Mouse (Mus musculus) forebrain, embryonic 16.5 days (tissue): ENCODE results near the gene Acadvl. TPM values are rescaled to one million over a fixed set of nuclear protein-coding genes. Genes with fewer than 3 reads are reported as not detected.
A peak's percentile ranks its signal among the peaks of the same experiment; 100 is the strongest.

Experiments
- ATAC-seq: fragments of 200-750 bp; cut with Nextera tagmentation; 2 replicates; pipeline ENCODE4 v1.8.0; 2017; ENCODE audit warnings: mild to moderate bottlenecking, moderate library complexity
- H3K27ac ChIP-seq: fragments of 300-500 bp; sonication (generic); 2 replicates; pipeline ENCODE4 v1.5.1; 2014; ENCODE audit warnings: low read length, control low read depth
- H3K27me3 ChIP-seq: fragments of 300-500 bp; sonication (generic); replicated peaks from 2 replicates; pipeline ENCODE4 v1.6.1; 2014; ENCODE audit warnings: low read length; ENCODE audit not compliant: control insufficient read depth, insufficient read depth
- H3K36me3 ChIP-seq: fragments of 300-500 bp; sonication (generic); 2 replicates; pipeline ENCODE4 v1.6.1; 2014; ENCODE audit not compliant: control insufficient read depth, insufficient read depth
- H3K4me1 ChIP-seq: fragments of 300-500 bp; sonication (generic); replicated peaks from 2 replicates; pipeline ENCODE4 v1.6.1; 2014; ENCODE audit warnings: low read length; ENCODE audit not compliant: control insufficient read depth, insufficient read depth
- H3K4me2 ChIP-seq: fragments of 300-500 bp; sonication (generic); 2 replicates; pipeline ENCODE4 v1.6.1; 2014; ENCODE audit warnings: mild to moderate bottlenecking, low read length, control low read depth
- H3K4me3 ChIP-seq: fragments of 300-500 bp; sonication (generic); replicated peaks from 2 replicates; pipeline ENCODE4 v1.5.1; 2014; ENCODE audit warnings: mild to moderate bottlenecking, low read length, control low read depth
- H3K9ac ChIP-seq: fragments of 300-500 bp; sonication (generic); replicated peaks from 2 replicates; pipeline ENCODE4 v1.6.1; 2014; ENCODE audit warnings: low read depth, low read length, control low read depth
- H3K9me3 ChIP-seq: fragments of 300-500 bp; sonication (generic); 2 replicates; pipeline ENCODE4 v1.6.1; 2016; ENCODE audit warnings: low read length; ENCODE audit not compliant: control insufficient read depth
- WGBS: fragments of 180-500 bp; shearing (Covaris S2); extraction: QIAGEN DNeasy Blood & Tissue Kit; methylation state at CpG from one replicate; pipeline ENCODE4 v1.1.7; 2014; 5-methylcytosine and 5-hydroxymethylcytosine counted together
- polyA plus RNA-seq: library from polyadenylated mRNA; unstranded; fragments of >200 nt; fragmentation: Nextera tagmentation; extraction: Ambion mirVana; gene quantifications from 2 replicates; pipeline ENCODE4 v1.2.1, GENCODE M21; 2015

Acadvl gene
- polyA plus RNA-seq, 1 experiment from 2014 or later, result 60.6 TPM

GRCm38 (mm10) chr11:70012931-70013330 lies 2.3 kb downstream of the Acadvl start:
- Histone ChIP-seq H3K4me3 (no peak overlapping the region), H3K9ac (no peak overlapping the region), H3K27ac (no peak overlapping the region), H3K4me2 (no peak overlapping the region), H3K27me3 (no peaks in the 10 kb centered on the region), H3K4me1 (peaks cover 21% of the 10 kb centered on the region), H3K36me3 (peaks cover 28% of the 10 kb centered on the region), H3K9me3 (no peaks in the 10 kb centered on the region)
- 76% methylated on average over 9 of the region's 9 CpGs for WGBS
- ATAC-seq, result no peak

- Histone ChIP-seq H3K9me3 (no peaks in the 10 kb centered on the region), H3K36me3 (peaks cover 47% of the 10 kb centered on the region), H3K27ac (no peak overlapping the region), H3K9ac (no peak overlapping the region), H3K4me2 (no peak overlapping the region), H3K4me3 (no peak overlapping the region), H3K4me1 (peaks cover 13% of the 10 kb centered on the region), H3K27me3 (no peaks in the 10 kb centered on the region)
- WGBS, result 86% methylated on average over 10 of the region's 10 CpGs
- ATAC-seq, result no peak
Observed at GRCm38 (mm10) chr11:70010961-70011360, 4.2 kb downstream of the Acadvl start.

- H3K4me1 ChIP-seq, result peaks cover 11% of the 10 kb centered on the region
- no peak for ATAC-seq
- peaks cover 50% of the 10 kb centered on the region for H3K36me3 ChIP-seq
- H3K4me3 ChIP-seq, result no peak overlapping the region
- no peaks in the 10 kb centered on the region for H3K9me3 ChIP-seq
- H3K27me3 ChIP-seq, result no peaks in the 10 kb centered on the region
- no peak overlapping the region for H3K4me2 ChIP-seq
- H3K27ac ChIP-seq, result no peak overlapping the region
- no peak overlapping the region for H3K9ac ChIP-seq
- 89% methylated on average over 12 of the region's 12 CpGs for WGBS
Observed at GRCm38 (mm10) chr11:70010548-70010947, 4.7 kb downstream of the Acadvl start.

GRCm38 (mm10) chr11:70010033-70010432 lies 5.2 kb downstream of the Acadvl start:
- no peaks in the 10 kb centered on the region for H3K9me3 ChIP-seq
- no peaks in the 10 kb centered on the region for H3K27me3 ChIP-seq
- no peak overlapping the region for H3K4me3 ChIP-seq
- H3K4me1 ChIP-seq, result peaks cover 9% of the 10 kb centered on the region
- no peak for ATAC-seq
- peaks cover 51% of the 10 kb centered on the region for H3K36me3 ChIP-seq
- no peak overlapping the region for H3K4me2 ChIP-seq
- H3K9ac ChIP-seq, result no peak overlapping the region
- 97% methylated on average over 6 of the region's 6 CpGs for WGBS
- H3K27ac ChIP-seq, result no peak overlapping the region

- no peak overlapping the region for H3K4me3 ChIP-seq
- ATAC-seq, result no peak
- no peak overlapping the region for H3K4me2 ChIP-seq
- H3K9ac ChIP-seq, result no peak overlapping the region
- no peak overlapping the region for H3K27ac ChIP-seq
- H3K4me1 ChIP-seq, result peaks cover 29% of the 10 kb centered on the region
- H3K27me3 ChIP-seq, result no peaks in the 10 kb centered on the region
- peaks cover 40% of the 10 kb centered on the region for H3K36me3 ChIP-seq
- WGBS, result 47% methylated on average over 5 of the region's 5 CpGs
- no peaks in the 10 kb centered on the region for H3K9me3 ChIP-seq
Observed at GRCm38 (mm10) chr11:70005521-70005920, 9.7 kb downstream of the Acadvl start.

- no peak for ATAC-seq
- Histone ChIP-seq H3K27me3 (no peaks in the 10 kb centered on the region), H3K36me3 (peaks cover 29% of the 10 kb centered on the region), H3K9me3 (no peaks in the 10 kb centered on the region), H3K4me2 (peak overlapping the region; percentile 95), H3K4me1 (peaks cover 39% of the 10 kb centered on the region), H3K9ac (no peak overlapping the region), H3K4me3 (no peak overlapping the region), H3K27ac (no peak overlapping the region)
- WGBS, result 89% methylated on average over 2 of the region's 2 CpGs
Observed at GRCm38 (mm10) chr11:70002471-70002870, 12.7 kb downstream of the Acadvl start.

GRCm38 (mm10) chr11:70001865-70002264 lies 13.3 kb downstream of the Acadvl start:
- Histone ChIP-seq H3K4me3 (peak overlapping the region; percentile 82), H3K4me1 (peaks cover 42% of the 10 kb centered on the region), H3K27ac (no peak overlapping the region), H3K9ac (no peak overlapping the region), H3K27me3 (no peaks in the 10 kb centered on the region), H3K9me3 (no peaks in the 10 kb centered on the region), H3K36me3 (peaks cover 24% of the 10 kb centered on the region), H3K4me2 (peak overlapping the region; percentile 95)
- ATAC-seq, result no peak

GRCm38 (mm10) chr11:70001159-70001558 lies 14.1 kb downstream of the Acadvl start:
- Histone ChIP-seq H3K27ac (peak overlapping the region; percentile 97), H3K4me3 (peak overlapping the region; percentile 82), H3K4me2 (peak overlapping the region; percentile 95), H3K9ac (peak overlapping the region; percentile 83), H3K27me3 (no peaks in the 10 kb centered on the region), H3K4me1 (peaks cover 42% of the 10 kb centered on the region), H3K36me3 (peaks cover 17% of the 10 kb centered on the region), H3K9me3 (no peaks in the 10 kb centered on the region)
- 8% methylated on average over 8 of the region's 8 CpGs for WGBS
- no peak for ATAC-seq

GRCm38 (mm10) chr11:70000396-70000898 lies 14.8 kb downstream of the Acadvl start, which contains the start of gene Dvl2:
Gene Dvl2 (plus strand): TSS chr11:70000595.
- H3K4me2 ChIP-seq, result peak within 1 kb of the TSS; percentile 95
- H3K27me3 ChIP-seq, result no peaks in the 10 kb centered on the region
- peaks cover 11% of the 10 kb centered on the region; the same call in 1 of the 2 replicates for H3K36me3 ChIP-seq
- peak within 1 kb of the TSS; percentile 97 for H3K27ac ChIP-seq
- H3K9ac ChIP-seq, result peak within 1 kb of the TSS; percentile 83
- H3K4me3 ChIP-seq, result peak within 1 kb of the TSS; percentile 82
- no peaks in the 10 kb centered on the region for H3K9me3 ChIP-seq
- peak; percentile 69 for ATAC-seq
- H3K4me1 ChIP-seq, result peaks cover 42% of the 10 kb centered on the region
- under 1% methylated on average over 48 of the region's 48 CpGs for WGBS

GRCm38 (mm10) chr11:69999666-70000065 lies 15.5 kb downstream of the Acadvl start:
- peaks cover 42% of the 10 kb centered on the region for H3K4me1 ChIP-seq
- 82% methylated on average over 8 of the region's 8 CpGs for WGBS
- H3K27me3 ChIP-seq, result no peaks in the 10 kb centered on the region
- no peak overlapping the region for H3K4me3 ChIP-seq
- H3K4me2 ChIP-seq, result no peak overlapping the region
- no peak overlapping the region; the same call in 1 of the 2 replicates for H3K27ac ChIP-seq
- ATAC-seq, result no peak
- H3K36me3 ChIP-seq, result peaks cover 11% of the 10 kb centered on the region
- H3K9me3 ChIP-seq, result no peaks in the 10 kb centered on the region
- H3K9ac ChIP-seq, result no peak overlapping the region
